Mouse (Mus musculus): ENCODE measurements around the gene Raf1.
A peak's percentile ranks its signal among the peaks of the same experiment; 100 is the strongest.

The Raf1 gene

GRCm38 (mm10) chr6:115676452-115677128 is at the start of gene Raf1:
Gene Raf1, minus strand, starts transcription at chr6:115676635.
- DNase-seq = peak; percentile 98 to 99

- no peak for DNase-seq
Observed at GRCm38 (mm10) chr6:115722246-115722645, 45.8 kb upstream of the Raf1 start.

DNA sequence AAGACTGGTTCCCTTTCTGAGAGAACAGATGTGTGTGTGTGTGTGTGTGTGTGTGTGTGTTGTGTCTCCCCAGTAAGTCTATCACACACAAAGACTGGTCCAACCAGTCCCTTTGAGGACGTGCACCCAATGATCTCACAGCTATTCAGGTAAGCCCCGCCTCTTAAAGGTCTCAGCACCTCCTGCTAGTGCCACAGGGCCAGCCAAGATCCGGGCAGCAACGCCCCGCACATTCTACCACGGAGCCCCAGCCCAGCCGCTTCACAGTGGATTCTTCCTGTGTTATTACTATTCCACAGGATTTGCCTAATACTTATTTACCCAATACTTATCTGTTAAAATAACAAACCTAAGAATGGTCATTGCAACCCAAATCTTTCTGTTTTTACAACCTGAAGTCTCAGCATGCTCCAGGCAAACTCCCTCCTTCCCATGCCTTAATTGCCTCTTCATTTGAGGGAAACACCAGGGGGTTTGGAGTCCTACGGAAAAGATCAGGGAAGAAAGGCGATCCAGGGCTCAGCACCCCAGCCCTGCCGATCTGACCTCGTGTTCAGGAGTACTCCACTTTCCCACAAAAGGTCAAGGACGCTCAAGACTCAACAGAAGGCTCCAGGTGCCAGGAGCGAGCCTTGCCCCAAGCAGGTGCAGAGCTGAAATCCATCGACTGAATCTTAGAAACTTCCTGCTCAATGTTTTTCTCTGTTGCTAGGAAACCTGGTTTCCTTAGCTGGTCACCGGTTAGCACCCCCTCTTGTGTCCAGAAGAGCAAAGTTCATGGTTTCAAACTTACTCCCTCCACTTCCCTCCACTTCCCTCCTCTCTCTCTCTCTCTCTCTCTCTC is 41.5 kb upstream of the Raf1 start:
- no peak for DNase-seq

DNA sequence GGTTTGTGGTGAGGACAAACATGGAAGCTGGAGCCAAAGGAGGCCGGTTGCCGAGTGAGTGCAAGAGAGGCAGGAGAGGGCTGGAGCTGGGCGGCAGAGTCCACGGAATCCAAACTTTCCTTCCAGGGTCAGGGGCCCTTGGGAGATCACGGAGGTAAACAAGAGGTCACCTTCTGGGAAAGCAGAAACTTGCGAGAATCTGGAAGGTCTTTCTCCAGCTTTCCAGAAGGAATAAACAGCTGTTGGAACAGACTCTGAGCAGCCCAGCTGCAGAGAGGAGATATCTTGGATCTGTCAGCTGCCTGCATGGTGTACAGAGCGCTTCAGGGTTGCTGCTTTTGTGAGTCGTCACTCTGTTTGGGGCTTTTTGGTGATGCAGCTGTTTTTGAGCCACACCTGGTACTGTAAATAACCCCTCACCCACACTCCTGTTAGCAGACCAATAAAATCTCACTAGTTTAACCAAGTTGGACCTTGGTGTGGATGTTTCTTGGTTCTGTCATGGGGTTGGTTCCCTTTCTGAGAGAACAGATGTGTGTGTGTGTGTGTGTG is 40.7 kb upstream of the Raf1 start:
- DNase-seq = no peak

GRCm38 (mm10) chr6:115711261-115711660 is 34.8 kb upstream of the Raf1 start:
- no peak for DNase-seq

DNA sequence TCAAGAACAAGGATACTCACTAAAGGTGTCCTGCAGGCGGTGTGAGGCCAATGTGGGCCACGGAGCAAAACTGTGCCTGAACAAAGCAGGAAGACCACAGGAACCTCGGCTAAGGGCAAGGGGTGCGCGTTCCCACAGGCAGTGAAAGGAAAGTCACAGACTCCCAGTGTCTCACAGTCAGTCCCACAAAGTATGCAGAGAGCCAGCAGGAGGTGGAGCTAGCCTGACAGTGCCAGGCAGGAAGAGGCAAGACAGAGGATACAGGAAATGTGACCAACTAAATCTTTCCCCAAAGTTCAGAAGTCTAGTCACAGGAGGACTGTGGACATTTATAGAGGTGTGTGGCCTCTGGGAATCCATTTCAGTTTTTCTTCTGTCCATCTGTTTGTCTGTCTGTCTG is 26.5 kb upstream of the Raf1 start:
- DNase-seq = no peak

DNA sequence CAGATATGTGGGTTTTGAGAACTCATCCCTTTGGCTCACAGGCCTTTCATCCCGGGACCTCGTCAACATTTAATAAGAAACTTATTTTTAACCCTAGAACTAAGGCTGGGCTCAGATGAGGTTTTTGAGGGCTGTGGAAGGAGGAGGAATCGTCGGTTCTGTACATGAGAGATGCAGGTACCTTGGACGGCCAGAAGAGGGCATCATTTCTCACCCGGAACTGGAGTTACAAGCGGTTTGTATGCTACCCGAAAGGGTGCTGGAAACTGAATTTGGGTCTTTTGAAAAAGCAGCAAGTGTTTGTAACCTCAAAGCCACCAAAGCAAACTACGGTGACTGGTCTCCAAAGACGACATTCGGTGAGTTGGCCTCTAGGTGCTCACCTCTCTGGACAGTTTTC is 24.9 kb upstream of the Raf1 start:
- DNase-seq = no peak

- no peak for DNase-seq
Observed at GRCm38 (mm10) chr6:115700778-115701177, 24.3 kb upstream of the Raf1 start.

- no peak for DNase-seq
Observed at GRCm38 (mm10) chr6:115698699-115699098, 22.3 kb upstream of the Raf1 start.

GRCm38 (mm10) chr6:115697739-115698558 is 21.5 kb upstream of the Raf1 start:
- DNase-seq = no peak

DNA sequence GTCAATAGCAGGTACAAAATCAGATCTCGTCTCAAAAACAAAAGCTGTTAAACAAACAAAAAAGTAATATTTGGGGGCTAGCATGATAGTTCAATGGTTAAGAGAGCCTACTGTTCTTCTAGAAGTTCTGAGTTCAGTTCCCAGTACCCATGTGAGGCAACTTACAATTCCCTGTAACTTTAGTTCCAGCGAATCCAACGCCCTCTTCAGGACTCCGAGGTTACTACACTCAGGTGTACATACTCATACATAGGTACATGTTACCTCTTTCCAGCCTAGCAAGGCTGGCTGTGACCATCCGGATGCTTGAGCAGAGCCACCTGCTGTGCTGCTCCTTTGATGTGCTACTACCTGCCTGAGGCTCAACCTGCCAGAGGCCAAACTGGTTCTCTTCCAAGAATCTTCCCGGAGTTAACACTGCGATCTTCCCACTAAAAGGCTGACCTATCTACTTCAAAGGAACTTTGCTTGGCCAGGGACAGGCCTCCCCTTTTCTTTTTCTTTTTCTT is 20.3 kb upstream of the Raf1 start:
- no peak for DNase-seq

- DNase-seq = no peak
Observed at GRCm38 (mm10) chr6:115695124-115695523, 18.7 kb upstream of the Raf1 start.

DNA sequence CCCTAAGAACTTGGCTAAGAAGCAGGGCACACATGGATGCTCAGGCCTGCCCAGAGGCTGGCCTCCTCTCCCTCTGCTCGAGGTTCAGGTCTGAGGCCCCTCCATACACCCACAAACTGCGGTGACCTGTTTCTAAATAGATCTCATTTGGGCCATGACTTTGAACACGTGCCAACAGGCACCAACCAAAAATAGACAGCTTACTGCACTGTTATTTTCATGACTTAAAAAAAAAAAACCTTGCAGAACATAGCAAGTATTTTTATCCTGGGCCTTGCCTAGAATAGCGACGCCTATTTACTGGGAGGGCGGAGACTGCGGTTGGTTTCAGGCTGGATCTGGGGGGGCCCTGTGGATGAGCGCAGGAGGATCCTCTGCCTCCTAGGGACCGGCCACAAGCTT is 18.0 kb upstream of the Raf1 start:
- DNase-seq = peak; percentile 29 to 43

DNA sequence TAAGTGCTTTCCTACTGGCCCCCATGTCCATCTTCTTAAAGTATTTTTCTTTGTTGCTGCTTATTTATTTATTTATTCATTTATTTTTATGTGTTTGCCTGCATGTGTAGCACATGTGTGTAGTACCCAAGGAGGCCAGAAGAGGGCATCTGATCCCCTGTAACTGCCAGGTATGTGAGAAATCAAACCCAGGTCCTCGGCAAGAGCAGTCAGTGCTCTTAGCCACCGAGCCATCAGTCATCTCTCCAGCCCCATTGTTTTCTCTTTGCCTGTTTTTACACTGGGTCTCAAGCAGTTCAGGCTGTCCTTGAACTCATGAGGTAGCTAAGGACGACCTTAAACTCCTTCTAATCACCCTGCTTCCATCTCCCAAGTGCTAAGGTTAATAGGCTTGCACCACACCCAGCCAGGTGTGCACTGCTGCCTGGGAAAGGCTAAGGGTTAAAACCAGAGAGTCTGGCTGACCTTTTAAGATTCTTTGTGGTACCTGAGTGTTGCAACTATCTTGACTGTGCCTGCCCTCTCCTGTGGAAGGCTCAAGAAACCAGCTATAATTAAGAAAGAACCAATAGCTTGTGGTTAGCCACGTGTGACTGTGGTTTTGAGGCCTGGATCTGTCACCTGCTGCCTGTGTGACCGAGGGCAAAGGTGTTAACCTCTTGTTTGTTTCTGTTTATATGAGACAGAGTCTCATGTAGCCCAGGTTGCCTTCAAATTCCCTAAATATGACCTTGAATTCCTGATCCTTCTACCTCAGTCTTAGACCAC is 16.7 kb upstream of the Raf1 start:
- DNase-seq = peak in 1 of 2 experiments; percentile 11

- DNase-seq = no peak
Observed at GRCm38 (mm10) chr6:115692163-115692950, 15.9 kb upstream of the Raf1 start.

GRCm38 (mm10) chr6:115690105-115690504 is 13.7 kb upstream of the Raf1 start:
- no peak for DNase-seq

- no peak for DNase-seq
Observed at GRCm38 (mm10) chr6:115688589-115688988, 12.2 kb upstream of the Raf1 start.

- no peak for DNase-seq
Observed at GRCm38 (mm10) chr6:115687753-115688152, 11.3 kb upstream of the Raf1 start.

DNA sequence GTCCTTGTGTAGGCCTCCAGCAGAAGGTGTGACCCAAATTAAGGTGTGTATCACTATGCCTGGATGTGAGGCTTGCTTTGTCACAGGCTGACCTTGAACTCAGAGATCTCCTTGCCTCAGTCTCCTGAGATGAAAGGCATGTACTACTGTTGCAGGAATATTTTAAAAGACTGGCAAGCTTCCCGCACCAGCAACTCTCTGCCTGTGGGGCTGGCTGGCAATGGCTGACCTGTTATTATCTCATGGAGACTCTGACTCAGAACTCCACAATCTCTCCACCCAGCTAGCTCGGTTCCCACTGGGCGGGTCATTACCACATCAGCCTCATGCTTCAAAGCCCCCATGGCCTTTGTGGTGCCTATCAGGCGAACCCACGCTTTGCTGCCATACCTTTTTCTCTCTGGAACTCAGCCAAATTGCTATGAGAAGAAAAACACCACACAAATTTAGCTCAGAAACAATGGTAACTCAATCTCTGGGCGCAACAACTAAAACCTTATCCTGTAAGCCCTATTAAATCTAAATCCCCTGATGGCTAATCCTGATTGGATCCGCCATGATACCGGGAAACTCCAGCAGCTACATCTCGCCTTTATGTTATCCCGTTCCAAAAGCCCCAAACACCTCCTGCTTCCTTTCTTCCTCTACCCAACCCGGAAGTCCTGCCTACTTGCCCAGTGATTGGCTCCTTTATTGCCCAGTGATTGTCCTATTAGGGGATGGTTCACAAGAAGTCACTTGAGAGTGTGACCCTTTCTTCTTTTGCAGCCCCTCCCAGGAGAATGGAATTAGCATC is 8.6 kb upstream of the Raf1 start:
- no peak for DNase-seq

DNA sequence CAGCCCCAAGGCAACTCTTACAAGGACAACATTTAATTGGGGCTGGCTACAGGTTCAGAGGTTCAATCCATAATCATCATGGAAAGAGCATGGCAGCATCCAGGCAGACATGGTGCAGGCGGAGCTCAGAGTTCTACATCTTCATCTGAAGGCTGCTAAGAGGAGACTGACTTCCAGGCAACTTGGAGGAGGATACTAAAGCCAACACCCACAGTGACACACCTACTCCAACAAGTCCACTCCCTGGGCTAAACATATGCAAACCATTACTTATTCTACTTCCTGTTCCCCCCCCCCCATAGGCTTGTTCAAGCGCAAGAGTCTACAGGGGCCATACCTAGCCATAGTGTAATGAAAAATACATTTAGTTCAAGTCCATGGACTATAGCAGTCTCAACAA is 7.8 kb upstream of the Raf1 start:
- no peak for DNase-seq
